ENCODE assay signal across 1 mouse cellular context in genomic region chr2:84810886-84811577, GRCm38 (mm10).
A peak's percentile ranks its signal among the peaks of the same experiment; 100 is the strongest.
TF ChIP-seq lines count a peak whose summit lies in the region.

No protein-coding gene starts in this region.

TF ChIP-seq in CH12.LX, 34 proteins besides CTCF, POLR2A, EP300 and RAD21:
- TF ChIP-seq USF1 (IDR thresholded peaks at IDR 0.05; ENCODE audit: low read depth, low read length) (no peak), SMC3 (IDR thresholded peaks at IDR 0.05; ENCODE audit: low read depth, low read length) (0 out of 2 replicates have a peak, but pooled peaks have one; percentile 13), ELF1 (IDR thresholded peaks at IDR 0.05; ENCODE audit: low read depth, low read length) (no peak)
